Mouse (Mus musculus): ENCODE measurements around the gene Gsap.
"Not testable (repeated sequence)": the region's sequence is repeated elsewhere in the genome, so short reads cannot be mapped to it uniquely, and the experiment has no call there.

Gsap gene

DNA sequence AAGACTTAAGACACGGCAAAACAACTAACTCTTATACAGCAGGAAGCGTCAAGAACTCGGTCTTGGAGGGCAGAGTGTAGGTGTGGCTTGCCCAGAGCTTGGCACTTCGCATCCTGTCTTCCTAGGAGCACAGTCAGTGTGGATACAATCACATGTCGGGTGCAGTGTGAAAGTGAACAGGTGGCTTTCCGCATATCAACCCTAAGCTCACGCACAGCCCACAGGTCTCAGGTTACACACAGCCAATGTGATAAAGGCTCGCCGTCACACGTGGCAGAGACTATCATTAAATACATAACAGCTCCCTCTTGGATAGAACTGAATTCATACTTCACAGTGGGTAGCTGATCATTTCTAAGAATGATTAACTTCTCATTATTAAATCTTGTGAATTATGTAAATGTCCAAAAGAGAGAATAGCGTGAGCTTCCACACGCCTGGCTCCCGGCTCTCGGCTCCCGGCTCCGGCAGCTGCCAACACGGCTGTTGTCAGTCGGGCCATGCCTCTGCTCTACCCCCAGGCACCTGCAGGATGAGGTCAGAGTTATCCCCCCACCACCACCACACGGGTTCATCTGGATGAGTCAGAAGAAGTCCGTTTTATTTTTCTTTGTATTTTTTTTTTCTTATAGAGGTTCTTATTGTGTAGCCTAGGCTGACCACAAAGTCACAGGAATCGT lies 113.2 kb downstream of the Gsap start:
- intact Hi-C loops (cut with DNase I), result no loop called here

DNA sequence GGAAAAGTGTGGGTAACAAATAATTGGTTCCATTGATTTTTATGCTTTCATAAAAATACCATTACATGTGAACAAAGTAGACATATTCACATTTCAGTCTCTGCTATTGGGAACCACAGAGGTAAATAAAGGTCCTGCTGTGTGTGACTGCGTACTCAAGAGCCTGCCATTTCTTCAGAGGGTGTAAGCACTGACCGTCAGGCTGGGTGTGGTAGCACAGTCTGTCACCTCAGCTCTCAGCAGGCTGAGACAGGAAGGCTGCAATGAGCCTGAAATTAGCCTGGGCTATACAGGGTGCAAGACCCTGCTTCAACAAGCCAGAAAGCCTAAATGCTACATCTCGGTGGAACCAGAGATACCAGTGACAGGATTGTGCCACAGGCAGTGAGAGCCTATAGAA lies 114.0 kb downstream of the Gsap start:
- intact Hi-C loops (cut with DNase I), result no loop called here

DNA sequence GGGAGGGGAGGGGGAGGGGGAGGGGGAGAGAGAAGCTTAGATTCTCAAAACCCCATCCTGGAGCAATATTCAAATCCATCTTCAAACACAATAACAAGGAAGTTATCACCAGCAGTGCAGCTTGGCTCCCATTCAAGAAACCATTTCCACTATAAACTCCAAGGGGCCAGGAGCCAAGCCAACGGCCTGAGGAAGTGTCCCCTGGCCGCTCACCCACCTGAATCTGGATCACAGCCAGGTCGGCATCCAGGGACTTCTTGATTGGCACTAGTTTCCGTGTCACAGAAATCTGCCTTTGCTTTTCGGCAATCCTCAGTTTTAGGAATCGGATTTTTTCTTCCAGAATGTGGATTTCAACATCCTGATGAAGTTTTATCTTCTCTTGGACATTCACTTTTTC lies 115.0 kb downstream of the Gsap start:
- intact Hi-C loops (cut with DNase I), result no loop called here

DNA sequence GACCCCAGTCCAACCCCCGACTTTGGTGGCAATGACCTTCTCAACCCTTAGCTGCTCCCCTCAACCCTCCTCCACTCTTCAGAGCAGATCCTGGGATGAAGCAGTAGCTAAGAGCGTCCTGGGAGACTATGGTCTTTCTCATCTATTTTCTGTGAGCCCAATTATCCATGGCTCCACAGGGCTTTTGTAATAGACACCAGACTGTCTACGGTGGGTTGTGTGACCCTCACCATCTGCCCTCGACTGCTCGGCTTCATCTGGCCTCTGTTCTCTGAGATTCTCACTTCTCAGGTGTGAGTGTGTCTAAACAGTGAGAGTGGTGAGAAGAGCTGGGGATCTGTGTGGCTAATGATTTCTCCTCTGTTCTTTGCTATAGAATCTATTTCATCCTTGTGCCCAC lies 121.1 kb downstream of the Gsap start:
- intact Hi-C loops (cut with DNase I), result no loop called here

DNA sequence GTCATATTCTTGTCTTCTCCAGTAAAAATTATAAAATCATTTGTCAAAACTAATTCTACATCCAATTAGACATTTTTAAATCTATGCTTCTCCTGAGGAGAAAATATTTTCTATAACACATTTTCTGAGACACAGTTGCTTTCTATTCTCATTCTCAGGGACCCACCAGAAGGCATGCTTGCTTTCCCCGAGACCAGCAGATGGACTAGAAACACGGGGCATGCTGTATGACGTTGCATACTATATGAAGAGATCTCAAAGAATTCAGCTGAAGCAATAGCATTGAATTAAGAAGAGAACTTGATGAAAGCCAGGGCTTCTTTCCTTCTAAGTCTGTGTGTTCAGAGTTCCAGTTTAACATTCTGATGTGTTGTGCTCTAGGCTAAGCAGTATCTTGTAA lies 128.6 kb downstream of the Gsap start:
- intact Hi-C loops (cut with DNase I), result no loop called here

DNA sequence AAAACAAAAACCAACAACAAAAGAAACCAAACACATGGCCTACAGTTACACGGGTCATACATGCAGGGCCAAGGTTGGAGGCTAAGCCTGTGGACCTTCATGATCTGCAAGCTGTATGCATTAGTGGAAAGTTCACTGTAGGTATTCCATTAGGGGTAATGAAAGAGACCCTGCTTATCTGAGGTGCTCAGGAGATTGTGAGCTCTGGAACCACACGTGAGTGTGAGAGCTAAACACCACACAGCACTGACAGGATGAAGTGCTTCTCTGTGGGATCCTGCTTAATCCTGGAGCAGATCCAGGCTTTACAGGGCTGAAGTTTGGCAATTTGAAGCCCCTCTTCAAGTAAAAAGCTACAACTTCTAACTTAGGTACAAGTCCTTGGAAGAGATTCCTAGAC lies 134.1 kb downstream of the Gsap start:
- intact Hi-C loops (cut with DNase I), result no loop called here

DNA sequence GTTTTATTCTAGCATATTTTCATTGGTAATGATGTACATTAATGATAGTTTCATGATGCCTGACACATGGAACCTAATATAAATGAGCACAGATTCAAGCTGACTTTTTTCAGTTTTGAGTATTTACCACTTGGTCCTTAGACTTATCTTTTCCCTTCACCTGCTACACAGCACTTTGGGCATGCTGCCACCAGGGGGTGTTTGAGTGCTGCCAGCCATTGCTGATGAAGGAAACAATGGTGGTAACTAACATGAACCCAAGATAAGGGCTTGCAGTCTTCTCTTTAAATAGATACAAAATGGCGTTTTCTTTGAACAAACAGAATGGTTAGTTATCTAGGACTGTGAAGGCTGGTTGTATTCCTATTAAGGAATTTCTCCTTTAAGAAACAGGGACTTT lies 140.4 kb downstream of the Gsap start:
- intact Hi-C loops (cut with DNase I), result loop anchor here (2.0 to 5.0 kb wide), 3 partner anchors 94 to 316 kb away; no protein-coding TSS in a partner anchor

DNA sequence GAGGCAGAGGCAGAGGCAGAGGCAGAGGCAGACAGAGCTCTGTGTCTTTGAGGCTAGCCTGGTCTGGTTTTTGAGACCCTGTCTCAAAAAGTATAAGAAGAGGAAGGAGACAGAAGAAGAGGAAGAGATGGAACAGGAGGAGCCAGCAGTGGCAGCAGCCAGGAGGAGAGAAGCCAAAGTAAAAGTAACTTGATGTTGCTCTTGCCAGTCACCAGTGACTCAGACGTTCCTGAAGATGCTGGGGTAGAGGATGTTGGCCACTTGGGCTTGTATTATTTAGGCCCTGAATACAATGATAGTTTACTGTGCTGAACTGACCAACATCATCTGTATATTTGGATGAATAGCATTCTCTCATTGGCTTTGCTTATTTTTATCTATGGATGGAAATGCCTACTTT lies 142.5 kb downstream of the Gsap start:
- intact Hi-C loops (cut with DNase I), result loop anchor here (5.0 kb wide), 2 partner anchors 259 to 314 kb away; no protein-coding TSS in a partner anchor

DNA sequence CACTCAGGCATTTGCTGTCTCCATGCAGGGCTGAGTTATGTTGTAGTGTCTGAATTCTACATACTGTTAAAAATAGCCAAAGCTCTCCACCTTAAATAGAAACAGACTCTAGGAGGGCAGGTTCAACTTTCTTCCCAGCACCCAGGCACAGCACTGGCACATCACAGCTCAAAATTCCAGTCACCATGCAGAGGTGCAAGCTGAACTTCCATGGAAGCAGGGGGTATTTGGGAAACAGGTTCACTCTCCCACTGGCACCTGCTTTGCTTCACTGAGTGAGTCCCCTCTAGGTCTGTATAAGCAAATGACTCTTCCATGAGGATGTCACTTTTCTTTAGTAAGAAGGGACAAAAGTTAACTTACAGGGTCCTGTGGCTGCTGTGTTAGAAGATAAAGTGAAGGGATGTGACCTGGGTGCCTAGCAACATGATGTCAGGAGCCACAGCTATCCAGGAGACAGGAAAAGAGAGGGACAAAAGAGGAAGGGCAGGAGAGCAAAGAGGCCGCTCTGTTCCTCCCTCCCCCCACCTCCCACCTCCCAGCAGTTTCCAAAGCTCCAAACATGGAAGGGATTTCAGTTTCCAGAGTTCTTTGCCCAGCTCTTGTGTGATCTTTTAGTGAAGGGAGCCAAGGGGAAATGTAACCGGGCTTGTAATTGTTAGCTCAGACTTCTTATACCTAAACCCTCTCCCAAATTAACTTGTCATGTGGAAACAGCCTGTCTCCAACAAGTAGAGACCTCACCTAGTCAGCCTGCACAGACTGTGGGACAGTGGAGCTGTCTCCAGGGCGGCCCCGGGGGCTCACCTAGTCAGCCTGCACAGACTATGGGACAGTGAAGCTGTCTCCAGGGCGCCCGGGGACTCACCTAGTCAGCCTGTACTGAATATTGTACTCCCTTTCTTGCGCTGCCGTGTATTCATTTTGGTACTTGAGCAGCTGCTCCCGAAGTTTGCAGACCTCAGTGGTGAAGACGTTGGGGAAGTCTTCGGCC lies 143.9 kb downstream of the Gsap start:
- intact Hi-C loops (cut with DNase I), result loop anchor here (5.0 kb wide), 2 partner anchors 257 to 312 kb away; no protein-coding TSS in a partner anchor

DNA sequence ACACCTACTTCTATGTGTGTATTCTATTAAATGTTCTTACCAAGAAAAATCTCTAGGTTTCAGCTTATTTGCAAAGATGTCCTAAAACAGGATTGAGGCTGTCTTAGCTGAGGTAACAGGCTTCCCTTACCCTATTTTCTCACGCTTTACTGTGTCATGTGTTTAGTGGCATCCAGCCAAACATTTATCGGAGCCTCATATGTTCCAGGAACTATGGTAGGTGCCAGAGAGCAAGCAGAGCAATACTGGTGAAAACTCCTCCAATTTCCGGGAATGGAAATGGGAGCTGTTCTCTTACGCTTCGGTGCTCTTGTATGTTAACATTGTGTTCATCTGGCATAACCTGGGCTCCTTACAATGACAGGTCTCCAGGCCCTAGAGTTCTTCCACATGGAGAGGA lies 145.6 kb downstream of the Gsap start:
- intact Hi-C loops (cut with DNase I), result no loop called here

DNA sequence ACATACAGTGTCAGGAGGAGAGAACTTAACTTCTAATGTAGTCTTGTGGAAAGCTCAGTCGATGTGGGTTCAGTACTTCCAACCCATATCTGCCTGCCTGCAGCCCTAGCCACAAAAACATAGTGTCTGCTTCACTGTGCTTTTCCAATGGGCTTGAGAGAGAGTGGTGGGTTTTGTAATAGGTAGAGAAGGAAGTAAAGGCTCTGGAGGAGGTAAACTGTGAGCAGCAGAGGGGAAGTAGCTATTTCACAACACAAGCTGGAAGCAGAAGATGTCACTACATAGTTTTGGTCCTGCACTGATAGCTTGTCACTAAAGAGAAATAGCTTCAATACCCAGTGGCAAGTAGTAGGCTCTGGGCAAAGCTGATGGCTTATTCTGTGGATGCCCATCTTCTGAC lies 146.1 kb downstream of the Gsap start:
- intact Hi-C loops (cut with DNase I), result no loop called here

DNA sequence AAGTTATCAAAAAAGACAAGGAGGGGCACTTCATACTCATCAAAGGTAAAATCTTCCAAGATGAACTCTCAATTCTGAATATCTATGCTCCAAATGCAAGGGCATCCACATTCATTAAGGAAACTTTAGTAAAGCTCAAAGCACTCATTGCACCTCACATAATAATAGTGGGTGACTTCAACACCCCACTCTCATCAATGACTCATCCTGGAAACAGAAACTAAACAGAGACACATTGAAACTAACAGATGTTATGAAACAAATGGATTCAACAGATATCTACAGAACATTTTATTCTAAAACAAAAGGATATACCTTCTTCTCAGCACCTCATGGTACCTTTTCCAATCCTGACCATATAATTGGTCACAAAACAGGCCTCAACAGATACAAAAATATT lies 156.2 kb downstream of the Gsap start:
- intact Hi-C loops (cut with DNase I), result not testable (repeated sequence)

DNA sequence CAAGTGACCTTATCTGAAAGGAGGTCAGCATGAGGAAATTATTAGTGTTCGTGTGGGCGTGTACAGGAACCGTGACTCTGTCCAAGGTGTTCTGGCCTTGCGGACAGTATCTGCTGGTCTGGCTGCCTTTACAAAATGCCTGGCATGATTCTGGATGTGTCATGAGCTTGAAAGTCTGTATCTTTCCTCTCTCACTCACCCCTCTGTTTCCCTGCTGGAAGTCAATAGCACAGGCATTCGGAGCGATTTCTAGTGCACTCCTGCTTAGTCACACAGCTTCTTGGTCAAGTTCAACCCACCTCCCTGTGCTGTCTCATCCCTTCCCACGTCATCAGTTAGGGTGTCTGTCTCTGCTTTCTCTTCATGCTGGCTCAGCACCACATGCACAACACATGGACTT lies 162.3 kb downstream of the Gsap start:
- intact Hi-C loops (cut with DNase I), result no loop called here

DNA sequence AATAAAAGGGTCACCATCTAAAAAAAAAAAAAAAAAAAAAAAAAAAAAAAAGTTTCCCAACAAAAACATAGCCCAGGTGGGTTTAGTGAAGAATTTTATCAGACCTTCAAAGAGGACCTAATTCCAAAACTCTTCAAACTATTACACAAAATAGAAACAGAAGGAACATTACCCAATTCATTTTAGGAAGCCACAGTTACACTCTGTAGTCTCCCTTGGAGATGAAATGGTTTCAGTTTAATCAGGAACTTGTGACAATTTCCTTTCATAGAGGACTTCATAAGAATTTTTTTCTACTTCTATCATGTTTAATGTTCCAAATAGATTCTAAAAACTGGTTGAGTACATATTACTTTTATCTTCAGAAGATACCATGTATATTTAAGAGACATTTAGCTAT lies 165.6 kb downstream of the Gsap start:
- intact Hi-C loops (cut with DNase I), result no loop called here

DNA sequence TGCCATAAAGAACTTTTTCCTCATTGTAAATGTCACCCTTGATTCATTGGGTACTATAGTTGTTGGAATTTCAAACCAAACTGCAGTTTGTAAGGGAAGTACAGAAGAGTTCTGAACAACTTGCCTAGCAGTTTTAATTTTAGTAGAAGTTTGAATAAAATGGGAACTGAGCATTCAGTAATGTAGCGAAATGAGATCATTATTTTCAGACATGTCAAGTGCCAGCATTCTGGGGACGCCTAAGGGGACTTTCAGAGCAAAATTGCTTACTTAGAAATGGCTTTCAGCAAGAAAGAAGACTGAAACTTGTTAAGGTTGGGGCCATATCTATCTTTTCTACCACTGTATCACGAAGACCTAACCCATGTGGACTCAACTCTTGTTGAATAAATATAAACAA lies 172.6 kb downstream of the Gsap start:
- intact Hi-C loops (cut with DNase I), result no loop called here

DNA sequence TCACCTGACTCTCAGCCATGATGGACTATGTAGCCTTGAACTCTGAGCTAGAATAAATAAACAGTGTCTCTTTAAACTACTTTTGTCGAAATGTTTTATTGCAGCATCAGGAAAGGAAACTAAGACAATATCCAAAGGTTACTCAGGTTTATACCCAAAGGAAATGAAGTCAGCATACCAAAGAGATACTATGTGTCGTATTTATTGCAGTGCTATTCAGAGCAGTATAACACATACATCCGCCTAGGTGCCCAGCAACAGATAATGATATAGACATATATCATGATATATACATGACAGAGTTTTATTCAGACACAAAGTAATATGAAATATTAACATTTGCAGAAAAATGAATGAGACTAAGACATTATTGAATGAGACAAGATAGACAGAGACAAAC lies 177.3 kb downstream of the Gsap start:
- intact Hi-C loops (cut with DNase I), result no loop called here
